Mouse (Mus musculus): ENCODE data around the gene Fgf4. TPM values are rescaled to one million over a fixed set of nuclear protein-coding genes. Genes with fewer than 3 reads are reported as not detected.
"Not testable (repeated sequence)": the region's sequence is repeated elsewhere in the genome, so short reads cannot be mapped to it uniquely, and the experiment has no call there.

Fgf4 gene
- total RNA-seq, 2 experiments from 2014 or later: not detected

GRCm38 (mm10) chr7:144863196-144863595 lies 16.0 kb downstream of the Fgf4 start:
- no peak for DNase-seq (ENCODE audit: extremely low spot score in 1 of 2, low spot score in 1 of 2)

- DNase-seq (ENCODE audit: extremely low spot score in 1 of 2, low spot score in 1 of 2): no peak
Observed at GRCm38 (mm10) chr7:144864160-144864670, 17.0 kb downstream of the Fgf4 start.

DNA sequence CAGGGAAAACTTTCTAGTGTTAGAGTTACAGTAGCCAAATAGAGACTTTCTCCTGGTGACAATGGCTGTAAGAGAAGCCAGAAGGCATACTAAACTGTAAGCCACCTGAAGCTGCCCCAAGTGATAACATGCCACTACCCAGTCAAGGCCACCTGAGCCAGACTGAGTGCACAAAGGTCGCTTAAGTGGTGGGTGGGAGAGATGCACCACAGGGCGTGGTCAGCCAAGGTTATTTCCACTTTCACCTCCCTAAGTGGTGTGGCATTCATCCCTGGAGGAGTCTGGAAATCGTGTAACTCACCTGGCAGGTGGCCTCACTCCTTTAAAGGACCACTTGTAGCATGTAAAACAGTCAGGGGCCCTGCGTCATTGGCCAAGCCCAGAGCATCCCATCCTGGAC lies 20.0 kb downstream of the Fgf4 start:
- no peak for DNase-seq (ENCODE audit: extremely low spot score in 1 of 2, low spot score in 1 of 2)

GRCm38 (mm10) chr7:144867602-144868001 lies 20.4 kb downstream of the Fgf4 start:
- DNase-seq (ENCODE audit: extremely low spot score in 1 of 2, low spot score in 1 of 2): no peak

GRCm38 (mm10) chr7:144872420-144872819 lies 25.3 kb downstream of the Fgf4 start:
- no peak for DNase-seq (ENCODE audit: extremely low spot score in 1 of 2, low spot score in 1 of 2)

DNA sequence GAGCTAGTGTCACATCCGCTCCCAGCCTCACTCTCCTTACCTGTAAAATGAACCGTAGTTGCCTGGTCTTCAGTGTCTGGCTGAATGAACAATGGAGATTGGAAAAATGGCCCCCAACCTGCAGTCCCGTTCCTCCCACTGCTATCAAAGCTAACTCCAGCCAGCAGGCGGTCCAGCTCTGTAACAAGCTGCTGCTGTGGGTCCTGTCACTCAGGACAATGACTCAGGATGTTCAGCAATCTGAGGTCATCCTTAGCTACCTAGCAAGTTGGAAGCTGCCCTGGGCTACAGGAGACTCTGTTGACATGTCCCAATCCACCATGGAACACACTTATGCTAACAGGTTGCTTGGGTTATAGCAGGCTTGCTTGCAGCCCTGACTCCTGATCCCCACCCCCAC lies 26.0 kb downstream of the Fgf4 start:
- no peak for DNase-seq (ENCODE audit: extremely low spot score in 1 of 2, low spot score in 1 of 2)

DNA sequence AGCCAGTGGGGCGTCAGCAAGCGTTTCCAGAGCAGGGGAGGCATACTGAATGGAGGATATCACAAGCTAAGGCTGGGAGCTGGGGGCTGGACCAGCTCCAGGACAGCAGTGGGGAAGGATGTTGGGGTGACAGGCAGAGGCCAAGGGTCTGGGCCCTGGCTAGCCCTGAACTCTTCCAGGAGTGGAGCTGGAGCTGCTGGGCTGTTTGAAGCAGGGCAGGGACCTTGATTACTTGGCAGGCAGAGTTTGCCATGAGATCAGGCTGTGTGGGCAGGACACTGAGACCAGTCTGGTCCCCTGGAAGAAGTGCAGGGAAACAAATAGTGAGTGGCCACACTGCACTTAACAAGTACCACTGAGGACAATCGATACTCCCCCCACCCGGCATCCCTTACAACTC lies 27.1 kb downstream of the Fgf4 start:
- no peak for DNase-seq (ENCODE audit: extremely low spot score in 1 of 2, low spot score in 1 of 2)

- no peak for DNase-seq (ENCODE audit: extremely low spot score in 1 of 2, low spot score in 1 of 2)
Observed at GRCm38 (mm10) chr7:144878401-144878800, 31.2 kb downstream of the Fgf4 start.

GRCm38 (mm10) chr7:144883106-144883505 lies 35.9 kb downstream of the Fgf4 start:
- no peak for DNase-seq (ENCODE audit: extremely low spot score in 1 of 2, low spot score in 1 of 2)

DNA sequence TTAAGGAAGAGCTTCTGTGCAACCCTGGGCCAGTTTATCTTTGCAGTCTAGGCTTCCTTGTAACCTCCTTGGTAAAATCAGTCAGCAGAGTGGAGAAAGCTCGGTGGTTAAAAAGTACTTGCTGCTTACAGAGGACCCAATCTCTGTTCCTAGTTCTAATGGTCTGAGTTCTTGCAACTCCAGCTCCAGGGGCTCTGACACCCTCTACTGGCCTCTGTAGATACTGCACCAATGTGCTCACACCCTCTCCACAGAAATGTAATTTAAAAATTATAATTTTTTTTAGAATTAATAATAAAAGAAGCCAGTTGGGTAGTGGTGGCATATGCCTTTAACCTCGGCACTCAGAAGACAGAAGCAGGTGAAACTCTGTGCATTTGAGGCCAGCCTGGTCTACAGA lies 40.5 kb downstream of the Fgf4 start:
- DNase-seq (ENCODE audit: extremely low spot score in 1 of 2, low spot score in 1 of 2): no peak

DNA sequence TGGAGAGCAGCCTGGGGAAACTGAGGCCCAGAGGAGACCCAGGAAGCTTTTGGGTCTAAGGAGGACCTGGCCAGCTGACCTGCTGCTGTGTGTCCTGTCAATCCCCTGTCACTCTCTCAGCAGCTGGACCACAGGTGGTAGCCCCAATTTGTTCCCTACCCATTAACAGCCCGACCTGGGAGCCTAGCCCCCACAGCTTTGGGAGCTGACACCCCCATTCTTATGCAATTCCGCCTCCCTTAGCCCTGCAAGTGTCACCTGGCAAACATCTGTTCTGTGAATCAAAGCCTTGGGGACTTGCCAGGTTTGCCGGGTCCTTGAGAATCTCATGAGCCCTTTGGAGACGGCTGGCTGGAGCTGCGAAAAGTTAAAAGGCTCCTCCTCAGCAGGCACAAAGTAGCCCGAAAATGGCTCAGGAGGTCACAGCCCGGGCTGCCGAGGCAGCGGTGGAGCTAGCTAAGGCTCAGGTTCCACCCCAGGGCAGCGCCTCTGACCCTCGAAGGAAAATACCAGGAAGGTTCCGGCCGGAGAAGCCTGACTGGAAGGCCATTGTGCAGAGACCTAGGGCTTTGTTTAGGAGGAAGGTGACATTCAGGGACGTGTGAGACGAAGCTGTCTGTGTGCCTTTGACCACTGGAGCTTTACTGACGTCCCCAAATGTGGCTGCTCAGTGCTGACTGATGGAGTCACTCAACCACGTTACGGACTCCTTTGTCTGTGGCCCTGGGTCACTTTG lies 41.6 kb downstream of the Fgf4 start:
- no peak for DNase-seq (ENCODE audit: extremely low spot score in 1 of 2, low spot score in 1 of 2)

GRCm38 (mm10) chr7:144890661-144891060 lies 43.5 kb downstream of the Fgf4 start:
- not testable (repeated sequence) for DNase-seq (ENCODE audit: extremely low spot score in 1 of 2, low spot score in 1 of 2)

- no peak for DNase-seq (ENCODE audit: extremely low spot score in 1 of 2, low spot score in 1 of 2)
Observed at GRCm38 (mm10) chr7:144891863-144892262, 44.7 kb downstream of the Fgf4 start.

DNA sequence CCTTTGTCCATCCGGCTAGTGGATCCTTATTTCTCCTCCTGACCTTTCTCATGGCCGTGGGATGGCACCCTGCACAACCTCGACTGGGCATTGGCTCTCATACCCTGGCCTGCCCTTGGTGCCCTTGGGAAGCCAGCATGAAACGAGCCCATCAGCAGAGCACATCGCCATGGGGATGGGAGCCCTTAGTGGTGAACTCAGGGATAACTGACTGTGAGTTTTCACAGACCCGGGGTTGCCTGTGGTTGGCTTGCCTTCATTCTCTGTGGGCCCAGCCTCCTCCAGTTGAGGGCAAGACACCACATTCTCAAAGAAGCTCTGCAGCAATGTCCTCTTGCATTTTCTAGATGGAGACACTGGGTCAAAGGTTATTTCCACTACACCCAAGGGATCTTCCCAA lies 45.2 kb downstream of the Fgf4 start:
- no peak for DNase-seq (ENCODE audit: extremely low spot score in 1 of 2, low spot score in 1 of 2)

DNA sequence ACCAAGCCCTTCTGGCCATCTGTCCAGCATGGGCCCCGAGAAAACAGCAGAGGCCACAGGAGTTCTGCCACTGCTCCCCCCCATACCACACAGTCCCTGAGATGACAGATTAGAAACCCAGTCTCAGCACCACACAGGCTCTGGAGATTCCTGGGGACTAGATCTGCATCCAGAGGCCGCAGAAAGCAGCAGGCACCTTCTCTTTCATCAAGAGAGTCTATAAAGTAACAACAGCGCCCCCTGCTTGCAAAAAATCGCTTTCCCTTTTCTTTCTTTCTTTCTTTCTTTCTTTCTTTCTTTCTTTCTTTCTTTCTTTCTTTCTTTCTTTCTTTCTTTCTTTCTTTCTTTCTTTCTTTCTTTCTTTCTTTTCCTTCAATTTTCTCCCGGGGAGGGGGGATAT lies 47.0 kb downstream of the Fgf4 start:
- DNase-seq (ENCODE audit: extremely low spot score in 1 of 2, low spot score in 1 of 2): peak in 1 of 2 experiments; percentile 60

DNA sequence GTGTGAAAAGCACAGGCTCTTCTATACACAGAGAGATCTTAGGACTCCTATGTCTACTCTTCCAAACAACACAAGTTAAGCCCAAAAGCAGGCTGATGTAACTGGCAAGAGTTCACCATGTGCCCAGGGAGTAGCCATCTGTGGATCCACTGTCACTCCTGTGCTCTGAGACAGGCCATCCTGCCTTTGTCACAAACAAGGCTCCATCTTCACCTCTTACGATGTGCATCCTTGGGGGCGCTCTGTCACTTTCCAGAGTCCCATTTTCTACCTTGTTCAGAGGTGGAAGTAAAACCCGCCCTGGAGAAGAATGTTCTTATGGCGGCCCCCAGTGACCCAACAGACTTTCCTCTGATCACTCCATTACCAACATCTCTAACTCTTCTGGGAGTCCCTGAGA lies 47.5 kb downstream of the Fgf4 start:
- no peak for DNase-seq (ENCODE audit: extremely low spot score in 1 of 2, low spot score in 1 of 2)

GRCm38 (mm10) chr7:144895305-144896111 lies 48.3 kb downstream of the Fgf4 start:
- peak; percentile 65 to 74 for DNase-seq (ENCODE audit: extremely low spot score in 1 of 2, low spot score in 1 of 2)

- no peak for DNase-seq (ENCODE audit: extremely low spot score in 1 of 2, low spot score in 1 of 2)
Observed at GRCm38 (mm10) chr7:144896294-144897218, 49.4 kb downstream of the Fgf4 start, which contains the start of gene Fgf15. Gene Fgf15 (plus strand): TSS chr7:144896531.

DNA sequence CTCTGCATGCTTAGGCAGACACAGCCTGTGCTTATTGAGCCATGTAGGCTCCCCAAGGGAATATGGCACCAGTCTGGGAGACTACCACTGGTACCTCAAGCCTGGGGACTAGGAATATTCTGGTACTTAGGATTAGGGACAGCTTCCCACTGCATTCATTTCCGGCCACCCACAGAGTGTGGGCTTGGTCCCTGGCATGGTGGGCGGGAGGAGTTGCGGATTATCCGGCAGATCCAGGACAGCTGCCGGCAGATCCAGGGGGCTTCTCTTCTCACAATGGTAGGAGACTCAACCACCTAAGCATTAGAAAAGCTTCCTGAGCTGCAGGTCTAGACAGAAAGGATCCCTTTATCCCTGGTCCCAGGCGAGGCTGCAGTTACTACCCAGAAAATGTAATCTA lies 51.3 kb downstream of the Fgf4 start:
- no peak for DNase-seq (ENCODE audit: extremely low spot score in 1 of 2, low spot score in 1 of 2)

GRCm38 (mm10) chr7:144905514-144905913 lies 58.3 kb downstream of the Fgf4 start:
- DNase-seq (ENCODE audit: extremely low spot score in 1 of 2, low spot score in 1 of 2): not testable (repeated sequence)
